Mouse (Mus musculus): ENCODE results near the gene Cgn.
A peak's percentile ranks its signal among the peaks of the same experiment; 100 is the strongest.

Cgn gene

GRCm38 (mm10) chr3:94786367-94786835 is at the start of gene Cgn:
Cgn (minus strand) TSS chr3:94786492.
- DNase-seq (ENCODE audit: inconsistent age in 2 of 2, low spot score in 1 of 2): peak; percentile 95 to 97

- no peak for DNase-seq (ENCODE audit: inconsistent age in 2 of 2, low spot score in 1 of 2)
Observed at GRCm38 (mm10) chr3:94835396-94835795, 49.1 kb upstream of the Cgn start.

GRCm38 (mm10) chr3:94833358-94833757 is 47.1 kb upstream of the Cgn start:
- DNase-seq (ENCODE audit: inconsistent age in 2 of 2, low spot score in 1 of 2): no peak

- DNase-seq (ENCODE audit: inconsistent age in 2 of 2, low spot score in 1 of 2): no peak
Observed at GRCm38 (mm10) chr3:94832701-94833100, 46.4 kb upstream of the Cgn start.

GRCm38 (mm10) chr3:94832100-94832499 is 45.8 kb upstream of the Cgn start:
- no peak for DNase-seq (ENCODE audit: inconsistent age in 2 of 2, low spot score in 1 of 2)

GRCm38 (mm10) chr3:94824110-94824509 is 37.8 kb upstream of the Cgn start:
- DNase-seq (ENCODE audit: inconsistent age in 2 of 2, low spot score in 1 of 2): no peak

GRCm38 (mm10) chr3:94822082-94822481 is 35.8 kb upstream of the Cgn start:
- no peak for DNase-seq (ENCODE audit: inconsistent age in 2 of 2, low spot score in 1 of 2)

- peak; percentile 64 to 84 for DNase-seq (ENCODE audit: inconsistent age in 2 of 2, low spot score in 1 of 2)
Observed at GRCm38 (mm10) chr3:94821008-94821638, 34.8 kb upstream of the Cgn start.

- DNase-seq (ENCODE audit: inconsistent age in 2 of 2, low spot score in 1 of 2): peak in 1 of 2 experiments; percentile 50
Observed at GRCm38 (mm10) chr3:94819452-94820425, 33.4 kb upstream of the Cgn start.

- no peak for DNase-seq (ENCODE audit: inconsistent age in 2 of 2, low spot score in 1 of 2)
Observed at GRCm38 (mm10) chr3:94817731-94818130, 31.4 kb upstream of the Cgn start.

GRCm38 (mm10) chr3:94815603-94816002 is 29.3 kb upstream of the Cgn start:
- DNase-seq (ENCODE audit: inconsistent age in 2 of 2, low spot score in 1 of 2): no peak

- DNase-seq (ENCODE audit: inconsistent age in 2 of 2, low spot score in 1 of 2): no peak
Observed at GRCm38 (mm10) chr3:94814663-94815062, 28.4 kb upstream of the Cgn start.

- no peak for DNase-seq (ENCODE audit: inconsistent age in 2 of 2, low spot score in 1 of 2)
Observed at GRCm38 (mm10) chr3:94814063-94814462, 27.8 kb upstream of the Cgn start.

GRCm38 (mm10) chr3:94813651-94814050 is 27.4 kb upstream of the Cgn start:
- DNase-seq (ENCODE audit: inconsistent age in 2 of 2, low spot score in 1 of 2): peak; percentile 92

- peak in 1 of 2 experiments; percentile 70 for DNase-seq (ENCODE audit: inconsistent age in 2 of 2, low spot score in 1 of 2)
Observed at GRCm38 (mm10) chr3:94811628-94812027, 25.3 kb upstream of the Cgn start.

- DNase-seq (ENCODE audit: inconsistent age in 2 of 2, low spot score in 1 of 2): no peak
Observed at GRCm38 (mm10) chr3:94808296-94808695, 22.0 kb upstream of the Cgn start.

- DNase-seq (ENCODE audit: inconsistent age in 2 of 2, low spot score in 1 of 2): no peak
Observed at GRCm38 (mm10) chr3:94804976-94805375, 18.7 kb upstream of the Cgn start.

GRCm38 (mm10) chr3:94804146-94804545 is 17.9 kb upstream of the Cgn start:
- peak in 1 of 2 experiments; percentile 85 for DNase-seq (ENCODE audit: inconsistent age in 2 of 2, low spot score in 1 of 2)

- no peak for DNase-seq (ENCODE audit: inconsistent age in 2 of 2, low spot score in 1 of 2)
Observed at GRCm38 (mm10) chr3:94796181-94796580, 9.9 kb upstream of the Cgn start.

- no peak for DNase-seq (ENCODE audit: inconsistent age in 2 of 2, low spot score in 1 of 2)
Observed at GRCm38 (mm10) chr3:94795596-94796140, 9.4 kb upstream of the Cgn start.

- no peak for DNase-seq (ENCODE audit: inconsistent age in 2 of 2, low spot score in 1 of 2)
Observed at GRCm38 (mm10) chr3:94794359-94794758, 8.1 kb upstream of the Cgn start.

- no peak for DNase-seq (ENCODE audit: inconsistent age in 2 of 2, low spot score in 1 of 2)
Observed at GRCm38 (mm10) chr3:94793672-94794071, 7.4 kb upstream of the Cgn start.
